Mouse (Mus musculus) cerebellum, adult 11 months (tissue): Measurements from ENCODE around the gene Gm6793.

Source experiments
- DNase-seq: peaks from one replicate; pipeline ENCODE4 v3.0.0; 2022

Gene Gm6793

GRCm38 (mm10) chr8:111982116-111982515 lies 32.7 kb downstream of the Gm6793 start:
- peak; percentile 64 for DNase-seq

GRCm38 (mm10) chr8:111978147-111978546 lies 36.7 kb downstream of the Gm6793 start:
- DNase-seq, result no peak

GRCm38 (mm10) chr8:111976326-111976725 lies 38.5 kb downstream of the Gm6793 start:
- DNase-seq, result no peak

DNA sequence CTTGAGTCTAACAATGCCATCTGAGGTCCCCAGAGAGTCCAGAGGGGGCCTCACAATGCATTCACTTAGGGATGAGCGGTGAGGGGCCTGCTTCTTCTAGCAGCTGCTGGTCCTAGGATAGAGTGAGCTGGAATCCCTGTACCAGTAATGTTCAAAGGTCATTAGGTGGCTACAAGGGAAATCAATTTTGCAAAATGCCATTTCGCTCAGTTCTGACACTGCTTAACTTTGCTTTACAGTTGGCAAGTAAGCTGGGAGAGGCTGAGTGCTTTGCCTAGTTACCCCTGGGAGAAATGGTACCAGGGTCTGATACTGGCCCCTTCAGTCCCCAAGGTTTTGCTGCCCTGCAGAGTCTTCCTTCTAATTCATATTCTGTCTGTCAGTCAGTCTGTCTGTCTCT lies 39.1 kb downstream of the Gm6793 start:
- DNase-seq, result no peak

DNA sequence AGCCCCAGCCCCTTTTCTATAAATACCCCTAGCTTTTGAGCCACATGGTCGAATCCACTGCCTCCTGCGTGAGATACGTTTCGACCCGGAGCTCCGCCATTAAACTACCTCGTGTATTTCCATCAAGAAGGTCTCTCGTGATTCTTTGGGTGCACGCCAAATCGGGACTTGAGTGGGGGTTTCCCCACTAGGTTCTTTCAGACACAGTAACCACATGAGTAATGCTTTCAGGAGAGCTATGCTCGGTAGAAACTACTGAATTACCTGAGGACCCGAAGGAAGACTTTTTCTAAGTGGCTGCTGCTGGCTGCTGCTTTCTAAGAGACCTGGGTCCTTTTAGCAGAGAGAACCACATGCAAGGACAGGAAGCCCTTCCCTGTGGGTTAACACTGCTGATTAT lies 40.7 kb downstream of the Gm6793 start:
- no peak for DNase-seq

DNA sequence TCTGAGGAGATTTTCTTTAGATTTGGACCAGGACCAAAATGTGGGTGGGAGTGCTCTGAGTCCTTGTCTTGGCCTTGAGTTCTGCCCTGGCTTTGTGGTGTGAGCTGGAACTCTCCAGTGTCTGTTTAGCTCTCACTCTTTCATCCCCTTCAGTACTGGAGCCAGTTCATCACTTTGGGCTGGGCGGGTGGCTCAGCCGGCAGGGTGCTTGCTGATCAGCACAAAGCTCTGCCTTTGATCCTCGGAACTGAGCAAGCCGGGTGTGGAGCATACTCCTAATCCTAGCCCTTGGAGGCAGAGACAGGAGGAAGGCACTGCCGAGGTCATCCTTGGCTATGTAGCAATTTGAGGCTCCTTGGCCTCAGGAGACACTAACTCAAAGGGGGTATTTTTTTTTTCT lies 45.8 kb downstream of the Gm6793 start:
- no peak for DNase-seq

DNA sequence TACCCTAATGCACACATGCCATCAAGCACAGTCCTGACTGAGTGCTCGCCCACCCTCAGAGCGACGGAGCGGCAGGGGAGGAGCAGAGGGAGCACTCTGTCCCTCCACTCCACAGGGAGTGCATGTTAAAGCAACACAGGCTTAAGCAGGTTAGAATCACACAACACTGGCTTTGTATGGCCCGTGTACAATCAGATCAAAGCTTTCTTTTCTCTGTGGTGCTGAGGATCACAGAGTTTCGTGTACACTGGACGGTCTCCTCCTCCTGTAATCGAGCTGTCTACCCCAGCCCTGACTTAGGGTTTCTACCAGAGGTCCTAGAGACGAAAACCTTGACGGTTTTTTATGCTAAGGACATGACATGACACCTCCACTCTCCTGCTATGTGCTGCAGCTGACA lies 46.3 kb downstream of the Gm6793 start:
- DNase-seq, result no peak

- no peak for DNase-seq
Measured at GRCm38 (mm10) chr8:111967246-111967870, 47.5 kb downstream of the Gm6793 start.

DNA sequence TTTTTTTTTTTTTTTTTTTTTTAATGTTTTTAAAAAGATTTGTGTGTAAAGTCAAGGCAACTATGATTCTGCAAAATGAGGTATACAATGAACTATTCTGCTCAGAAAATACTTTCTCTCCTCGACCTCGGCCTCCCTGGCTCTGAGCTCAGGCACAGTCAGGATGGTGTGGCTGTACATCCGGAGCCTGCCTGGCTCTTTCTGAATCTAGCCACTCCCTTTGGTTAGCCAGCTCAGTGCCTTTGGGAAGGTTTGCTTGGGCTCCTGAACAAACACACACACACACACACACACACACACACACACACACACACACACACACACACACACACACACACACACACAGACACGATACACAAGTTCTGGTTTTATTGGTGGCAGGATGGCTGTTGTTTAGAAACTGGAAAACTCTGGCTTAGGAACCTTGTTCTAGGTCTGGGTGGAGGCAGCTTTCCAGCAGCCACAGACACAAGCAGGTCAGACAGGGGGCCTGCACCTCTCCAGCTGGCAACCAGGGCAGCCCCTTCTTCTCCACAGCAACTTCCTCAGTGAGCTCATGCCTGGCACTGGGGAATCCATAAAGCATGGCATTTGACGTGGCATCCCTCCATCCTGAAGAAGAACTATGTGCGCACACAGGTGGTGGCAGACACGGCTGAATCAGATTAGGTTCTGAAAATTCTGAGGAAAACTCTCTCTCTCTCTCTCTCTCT lies 49.8 kb downstream of the Gm6793 start:
- DNase-seq, result no peak

DNA sequence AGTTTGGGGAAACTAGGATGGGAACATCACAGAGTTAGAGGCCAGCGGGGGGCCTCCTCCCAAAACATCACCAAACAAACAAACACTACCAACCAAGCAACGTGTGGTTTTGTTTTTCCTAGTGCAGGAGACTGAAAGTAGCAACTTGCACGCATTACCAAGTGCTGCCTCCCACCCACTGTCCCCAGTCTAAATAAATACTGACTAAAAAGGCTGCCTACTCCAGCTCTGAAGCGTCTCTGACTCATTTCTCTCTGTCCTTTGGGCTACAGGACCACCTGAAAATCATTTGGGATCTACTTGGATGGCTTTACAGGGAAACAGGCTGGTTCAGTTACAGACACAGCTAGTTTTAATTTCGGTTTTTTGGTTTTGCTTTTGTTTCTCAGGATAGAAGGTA lies 50.5 kb downstream of the Gm6793 start:
- no peak for DNase-seq

GRCm38 (mm10) chr8:111963546-111963945 lies 51.3 kb downstream of the Gm6793 start:
- DNase-seq, result no peak
